Mouse (Mus musculus) limb, embryonic 10.5 days (tissue): ENCODE measurements around the gene Hist1h2ag. TPM values are rescaled to one million over a fixed set of nuclear protein-coding genes. Genes with fewer than 3 reads are reported as not detected.
"Not testable (repeated sequence)": the region's sequence is repeated elsewhere in the genome, so short reads cannot be mapped to it uniquely, and the experiment has no call there.

Experiments used
- DNase-seq: peaks from one replicate; pipeline ENCODE4 v3.0.0-alpha.2; 2017; ENCODE audit warnings: low spot score
- H3K27ac ChIP-seq: fragments of 300-500 bp; sonication (generic); 2 replicates; pipeline ENCODE4 v1.5.1; 2016; ENCODE audit warnings: mild to moderate bottlenecking
- H3K27me3 ChIP-seq: fragments of 300-500 bp; sonication (generic); 2 replicates; pipeline ENCODE4 v1.6.1; 2016; ENCODE audit warnings: low read depth, mild to moderate bottlenecking; ENCODE audit not compliant: poor library complexity, severe bottlenecking
- H3K36me3 ChIP-seq: fragments of 300-500 bp; sonication (generic); 2 replicates; pipeline ENCODE4 v1.6.1; 2016; ENCODE audit warnings: mild to moderate bottlenecking, moderate library complexity
- H3K4me1 ChIP-seq: fragments of 300-500 bp; sonication (generic); 2 replicates; pipeline ENCODE4 v1.6.1; 2016
- H3K4me3 ChIP-seq: fragments of 300-500 bp; sonication (generic); 2 replicates; pipeline ENCODE4 v1.5.1; 2016; ENCODE audit warnings: mild to moderate bottlenecking, moderate library complexity
- H3K9me3 ChIP-seq: fragments of 300-500 bp; sonication (generic); replicated peaks from 2 replicates; pipeline ENCODE4 v1.6.1; 2016; ENCODE audit warnings: mild to moderate bottlenecking
- WGBS: fragments of 180-500 bp; shearing (Covaris S2); methylation state at CpG from one replicate; pipeline ENCODE4 v1.1.7; 2016; 5-methylcytosine and 5-hydroxymethylcytosine counted together
- polyA plus RNA-seq: library from polyadenylated mRNA; unstranded; fragments of >200 nt; fragmentation: Nextera tagmentation; extraction: Ambion mirVana; gene quantifications from 2 replicates; pipeline ENCODE4 v1.2.1, GENCODE M21; 2016

The Hist1h2ag gene
- 59.9 and 81.0 TPM in 2 replicates for polyA plus RNA-seq

DNA sequence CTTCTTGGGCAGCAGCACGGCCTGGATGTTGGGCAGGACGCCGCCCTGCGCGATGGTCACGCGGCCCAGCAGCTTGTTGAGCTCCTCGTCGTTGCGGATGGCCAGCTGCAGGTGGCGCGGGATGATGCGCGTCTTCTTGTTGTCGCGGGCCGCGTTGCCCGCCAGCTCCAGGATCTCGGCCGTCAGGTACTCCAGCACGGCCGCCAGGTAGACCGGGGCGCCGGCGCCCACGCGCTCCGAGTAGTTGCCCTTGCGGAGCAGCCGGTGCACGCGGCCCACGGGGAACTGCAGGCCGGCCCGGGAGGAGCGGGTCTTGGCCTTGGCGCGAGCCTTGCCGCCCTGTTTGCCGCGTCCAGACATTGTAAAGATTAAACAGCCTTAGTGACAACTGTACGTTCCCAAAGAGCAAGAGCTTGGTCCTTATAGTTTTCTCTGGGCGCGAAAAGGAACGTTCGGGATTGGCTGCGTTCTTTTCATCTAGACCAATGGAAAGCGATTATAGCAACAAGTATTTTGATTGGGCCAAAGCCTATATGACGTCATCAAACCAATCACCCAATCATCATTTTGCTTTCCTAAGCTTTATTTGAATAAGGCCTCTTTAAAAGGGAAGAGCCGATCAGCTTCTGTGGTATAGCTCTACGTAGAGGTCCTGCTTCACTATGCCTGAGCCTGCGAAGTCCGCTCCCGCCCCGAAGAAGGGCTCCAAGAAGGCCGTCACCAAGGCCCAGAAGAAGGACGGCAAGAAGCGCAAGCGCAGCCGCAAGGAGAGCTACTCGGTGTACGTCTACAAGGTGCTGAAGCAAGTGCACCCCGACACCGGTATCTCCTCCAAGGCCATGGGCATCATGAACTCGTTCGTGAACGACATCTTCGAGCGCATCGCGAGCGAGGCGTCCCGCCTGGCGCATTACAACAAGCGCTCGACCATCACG is at the start of gene Hist1h2ag, which contains the start of gene Hist1h2bj:
Hist1h2ag (minus strand) TSS at position 377 of the 935 bp plus-strand sequence.
Hist1h2bj (plus strand) TSS at position 647 of the 935 bp plus-strand sequence.
- peak within 1 kb of the TSS; percentile 58 for H3K4me3 ChIP-seq
- not testable (repeated sequence) for H3K36me3 ChIP-seq, H3K9me3 ChIP-seq, H3K4me1 ChIP-seq, H3K27me3 ChIP-seq
- peak; percentile 79 for DNase-seq
- peak within 1 kb of the TSS; percentile 95 for H3K27ac ChIP-seq
- under 1% methylated on average over 52 of the region's 80 CpGs for WGBS

GRCm38 (mm10) chr13:22084140-22084539 is 41.4 kb upstream of the Hist1h2ag start, which contains the start of gene Vmn1r188:
Gene Vmn1r188, plus strand, starts transcription at chr13:22084440.
- WGBS, result 86% methylated on average over 1 of the region's 1 CpGs
- H3K27me3 ChIP-seq, H3K36me3 ChIP-seq: not testable (repeated sequence)

DNA sequence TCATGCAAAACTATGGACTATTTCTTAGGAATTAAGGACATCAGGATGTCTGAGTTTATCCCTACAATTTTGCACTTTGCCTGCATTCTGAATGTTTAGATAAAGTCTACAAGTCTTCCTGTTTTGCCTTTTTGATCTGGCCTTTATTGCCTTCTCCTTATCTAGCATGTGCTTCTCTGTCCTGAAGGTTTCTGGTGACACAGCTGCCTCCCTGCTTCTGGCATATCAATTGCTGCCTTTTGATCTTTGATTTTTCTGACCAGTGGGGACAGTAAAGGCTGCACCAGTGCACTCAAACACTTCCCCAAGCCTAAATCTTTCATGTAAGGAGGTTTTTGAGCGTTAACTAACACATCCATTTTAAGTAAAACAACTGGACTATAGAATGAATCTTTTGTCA is 20.7 kb upstream of the Hist1h2ag start:
- Histone ChIP-seq H3K27ac (no peak overlapping the region), H3K4me3 (no peak overlapping the region), H3K36me3 (no peaks in the 10 kb centered on the region), H3K27me3 (no peaks in the 10 kb centered on the region), H3K9me3 (no peaks in the 10 kb centered on the region), H3K4me1 (no peaks in the 10 kb centered on the region)
- WGBS, result 53% methylated on average over 1 of the region's 1 CpGs
- no peak for DNase-seq

More at GRCm38 (mm10) chr13:22084140-22084539, 41.4 kb upstream of the Hist1h2ag start, which contains the start of gene Vmn1r188:
- not testable (repeated sequence) for DNase-seq, H3K27ac ChIP-seq, H3K9me3 ChIP-seq, H3K4me3 ChIP-seq, H3K4me1 ChIP-seq

DNA sequence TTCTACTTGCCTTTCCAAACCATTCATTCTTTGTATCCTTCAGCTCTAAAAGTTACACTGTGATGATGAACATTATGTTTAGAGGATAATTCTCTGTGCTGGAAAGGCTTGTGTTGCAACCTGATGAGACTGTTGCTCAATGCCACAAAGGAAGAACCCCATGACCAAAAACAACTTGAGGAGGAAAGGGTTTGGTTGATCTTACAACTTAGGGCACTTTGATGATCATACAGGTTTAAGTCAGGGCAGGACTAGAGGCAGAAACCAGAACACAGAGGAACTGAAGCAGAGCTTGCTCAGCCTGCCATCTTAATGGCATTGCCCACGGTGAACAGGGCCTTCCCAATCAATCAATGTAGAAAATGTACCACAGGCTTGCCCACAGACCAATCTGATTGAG is 18.7 kb upstream of the Hist1h2ag start:
- Histone ChIP-seq H3K36me3 (no peaks in the 10 kb centered on the region), H3K27me3 (no peaks in the 10 kb centered on the region), H3K9me3 (no peaks in the 10 kb centered on the region), H3K4me1 (no peaks in the 10 kb centered on the region), H3K27ac (no peak overlapping the region), H3K4me3 (no peak overlapping the region)
- WGBS, result 89% methylated on average over 1 of the region's 1 CpGs
- DNase-seq, result no peak

DNA sequence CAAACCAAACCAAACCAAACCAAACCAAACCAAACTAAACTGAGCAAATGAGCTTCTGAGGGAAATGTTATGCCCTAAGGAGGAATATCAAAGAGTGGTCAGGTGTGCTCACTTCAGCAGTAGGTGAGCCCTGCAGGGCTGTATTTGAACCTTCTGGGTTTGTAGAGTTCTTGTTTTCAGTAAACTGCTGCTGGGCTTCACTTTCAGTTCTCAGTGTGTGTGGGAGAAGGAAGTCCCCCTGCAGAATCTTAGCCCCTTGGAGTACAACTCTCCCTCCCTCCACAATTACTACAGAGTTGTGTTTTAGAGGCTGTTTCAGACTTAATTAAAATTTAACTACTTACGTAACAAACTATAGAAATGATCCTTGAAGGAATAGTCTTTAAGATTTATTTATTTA is 11.0 kb upstream of the Hist1h2ag start:
- no peaks in the 10 kb centered on the region for H3K36me3 ChIP-seq
- H3K9me3 ChIP-seq, result no peaks in the 10 kb centered on the region
- H3K27me3 ChIP-seq, result no peaks in the 10 kb centered on the region
- peaks cover 8% of the 10 kb centered on the region for H3K4me1 ChIP-seq
- 88% methylated on average over 1 of the region's 1 CpGs for WGBS
- DNase-seq, result no peak
- H3K27ac ChIP-seq, result no peak overlapping the region
- no peak overlapping the region for H3K4me3 ChIP-seq

DNA sequence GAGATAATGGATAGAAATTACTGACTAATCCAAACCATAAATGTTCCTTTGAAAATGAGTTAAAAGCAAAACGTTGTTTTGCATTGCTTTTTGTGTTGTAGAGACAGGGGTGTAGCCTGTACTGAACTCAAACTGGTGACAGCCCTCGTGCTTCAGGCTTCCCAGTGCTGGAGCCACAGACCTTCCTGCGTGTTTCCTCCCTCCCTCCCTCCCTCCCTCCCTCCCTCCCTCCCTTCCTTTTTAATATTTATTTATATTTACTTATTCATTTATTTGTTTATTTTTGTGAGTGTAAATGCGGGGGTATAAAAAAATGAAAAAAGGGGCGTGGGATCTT is 8.7 kb upstream of the Hist1h2ag start:
- no peaks in the 10 kb centered on the region for H3K9me3 ChIP-seq
- H3K36me3 ChIP-seq, result no peaks in the 10 kb centered on the region
- WGBS, result 8% methylated on average over 5 of the region's 5 CpGs
- no peaks in the 10 kb centered on the region for H3K27me3 ChIP-seq
- H3K4me3 ChIP-seq, result peak overlapping the region; percentile 61
- H3K27ac ChIP-seq, result peak overlapping the region; percentile 87
- no peak for DNase-seq
- peaks cover 8% of the 10 kb centered on the region for H3K4me1 ChIP-seq

DNA sequence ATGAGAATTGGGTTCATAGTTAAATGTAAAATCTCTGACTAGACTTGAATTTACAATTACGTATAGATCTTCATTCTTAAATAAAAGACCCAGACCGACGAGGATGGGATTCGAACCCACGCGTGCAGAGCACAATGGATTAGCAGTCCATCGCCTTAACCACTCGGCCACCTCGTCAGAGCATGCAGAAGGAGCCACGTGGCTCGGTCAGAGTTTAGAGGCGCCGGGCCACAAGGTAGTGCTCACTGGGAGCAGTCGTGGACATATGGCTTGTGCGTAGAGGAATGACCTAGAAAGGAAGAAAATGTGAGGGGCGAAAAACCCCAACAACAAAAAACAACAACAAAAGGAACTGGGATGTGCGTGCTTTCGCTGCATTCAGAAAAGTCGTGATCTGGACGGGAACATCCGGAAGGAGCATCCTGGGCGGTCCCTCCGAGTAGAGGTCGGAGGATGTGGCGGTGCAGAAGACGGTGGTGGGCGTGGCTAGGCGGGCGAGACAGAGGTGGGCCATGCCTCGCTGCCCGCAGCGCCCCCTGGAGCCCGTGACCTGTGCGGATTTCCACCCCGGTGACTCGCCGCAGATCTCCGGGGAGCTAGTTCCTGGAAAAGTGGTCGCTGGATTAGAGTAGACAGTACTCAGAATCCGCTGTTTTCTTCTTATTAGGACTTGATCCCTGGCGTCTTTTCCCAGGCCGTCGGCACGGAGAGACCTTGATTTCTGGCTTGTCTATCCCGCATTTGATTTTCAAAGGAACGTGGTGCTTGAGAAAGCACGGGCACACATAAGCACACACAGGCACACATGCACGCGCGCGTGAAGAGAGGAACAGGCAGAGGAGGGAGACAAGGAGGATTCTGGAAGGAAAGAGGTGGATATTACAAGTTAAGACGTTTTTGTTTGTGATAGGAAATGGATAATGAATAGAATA is 8.1 kb upstream of the Hist1h2ag start:
- peaks cover 6% of the 10 kb centered on the region for H3K4me1 ChIP-seq
- WGBS, result under 1% methylated on average over 52 of the region's 52 CpGs
- peak overlapping the region; percentile 61 for H3K4me3 ChIP-seq

GRCm38 (mm10) chr13:22049737-22050440 is 7.1 kb upstream of the Hist1h2ag start:
- H3K4me1 ChIP-seq, result peaks cover 4% of the 10 kb centered on the region
- DNase-seq, result peak; percentile 84
- peak overlapping the region; percentile 87 for H3K27ac ChIP-seq
- no peaks in the 10 kb centered on the region for H3K36me3 ChIP-seq
- WGBS, result 3% methylated on average over 14 of the region's 14 CpGs
- no peaks in the 10 kb centered on the region for H3K27me3 ChIP-seq
- peak overlapping the region; percentile 61 for H3K4me3 ChIP-seq
- H3K9me3 ChIP-seq, result no peaks in the 10 kb centered on the region

More for the DNA sequence above, 8.1 kb upstream of the Hist1h2ag start:
- Histone ChIP-seq H3K36me3 (no peaks in the 10 kb centered on the region), H3K27me3 (no peaks in the 10 kb centered on the region), H3K9me3 (no peaks in the 10 kb centered on the region), H3K27ac (peak overlapping the region; percentile 87)
- peak; percentile 97 for DNase-seq

GRCm38 (mm10) chr13:22049041-22049440 is 6.3 kb upstream of the Hist1h2ag start:
- WGBS, result 81% methylated on average over 2 of the region's 2 CpGs
- no peaks in the 10 kb centered on the region for H3K9me3 ChIP-seq

GRCm38 (mm10) chr13:22045311-22045710 is 2.6 kb upstream of the Hist1h2ag start:
- WGBS, result 68% methylated on average over 2 of the region's 2 CpGs
- Histone ChIP-seq H3K9me3 (no peaks in the 10 kb centered on the region), H3K27me3 (no peaks in the 10 kb centered on the region), H3K36me3 (no peaks in the 10 kb centered on the region), H3K4me3 (no peak overlapping the region), H3K27ac (no peak overlapping the region), H3K4me1 (peaks cover 9% of the 10 kb centered on the region)
- no peak for DNase-seq

More at GRCm38 (mm10) chr13:22049041-22049440, 6.3 kb upstream of the Hist1h2ag start:
- Histone ChIP-seq H3K27ac (no peak overlapping the region; the same call in 1 of the 2 replicates), H3K27me3 (no peaks in the 10 kb centered on the region), H3K36me3 (no peaks in the 10 kb centered on the region), H3K4me1 (peaks cover 7% of the 10 kb centered on the region), H3K4me3 (no peak overlapping the region)
- DNase-seq, result no peak

DNA sequence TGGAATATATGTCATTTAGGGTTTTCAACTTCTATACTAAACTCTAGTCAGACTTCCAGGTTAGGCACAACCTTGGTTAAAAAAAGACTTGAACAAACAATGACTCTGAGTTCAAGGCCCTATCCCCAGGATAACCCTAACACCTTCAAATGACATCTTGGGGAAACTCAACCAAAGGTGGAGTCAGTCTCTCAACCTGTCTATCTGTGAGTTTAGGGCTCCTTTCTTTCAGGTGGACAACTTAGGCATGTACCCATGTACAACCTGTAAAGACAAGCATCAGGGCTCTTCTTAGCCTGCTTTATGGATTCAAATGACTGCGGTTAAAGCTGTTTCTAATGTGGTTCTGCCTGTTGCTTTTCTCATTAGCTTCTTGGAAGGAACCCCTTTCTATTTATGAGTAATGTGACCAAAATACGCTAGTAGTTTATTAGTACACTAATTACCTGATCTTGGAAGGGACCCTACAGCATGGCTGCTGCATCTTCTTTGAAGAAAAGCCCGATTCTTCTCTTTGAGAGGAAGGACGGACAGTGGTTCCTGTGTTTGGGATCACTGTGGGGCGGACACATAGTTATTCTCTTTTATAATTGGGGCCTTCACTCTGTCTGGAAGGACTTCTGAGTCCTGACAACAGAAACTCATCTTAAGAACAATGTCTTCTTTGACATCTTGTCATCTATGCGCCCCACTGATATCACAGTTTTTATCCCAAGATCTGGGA is 1.9 kb upstream of the Hist1h2ag start:
- H3K4me3 ChIP-seq, result peak overlapping the region; percentile 48
- H3K4me1 ChIP-seq, result peaks cover 6% of the 10 kb centered on the region; the same call in 1 of the 2 replicates
- H3K27me3 ChIP-seq, result no peaks in the 10 kb centered on the region
- H3K27ac ChIP-seq, result peak overlapping the region; percentile 82; the same call in 1 of the 2 replicates
- H3K36me3 ChIP-seq, result no peaks in the 10 kb centered on the region
- no peaks in the 10 kb centered on the region for H3K9me3 ChIP-seq
- WGBS, result 92% methylated on average over 6 of the region's 6 CpGs
- DNase-seq, result no peak
